In the genomic region with DNA sequence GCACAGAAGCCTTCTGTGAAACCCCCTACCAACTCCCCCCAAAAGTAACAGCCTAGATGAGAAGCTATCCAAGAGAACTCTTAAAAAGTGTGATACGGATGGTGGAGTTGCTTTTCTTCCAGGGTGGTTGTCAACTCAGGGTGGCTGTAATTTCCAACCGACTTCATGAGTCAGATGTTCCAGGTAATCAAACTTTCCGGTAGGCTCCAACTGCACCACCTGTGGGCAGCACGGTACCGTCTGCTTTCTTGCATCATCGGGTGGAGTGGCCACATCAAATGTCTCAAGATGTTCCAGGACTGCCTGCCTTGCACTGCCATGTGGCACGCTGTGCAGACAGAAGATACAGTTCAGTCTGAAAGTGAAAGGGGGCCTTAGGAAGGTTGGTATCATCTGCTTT, we compare ENCODE assay signal across 30 mouse cellular contexts.
"Had no signal": no experiment of that assay in that cellular context is flagged by ENCODE, and none has a peak within 500 bp of the region (broad histone marks: within the 10 kb centered on the region; RNA-seq: fewer than 3 reads in every experiment).

No protein-coding gene starts in this region.

- H3K9ac ChIP-seq: limb, embryonic 12.5 days; limb, embryonic 13.5 days; limb, embryonic 15.5 days; liver, embryonic 12.5 days; liver, embryonic 13.5 days; liver, embryonic 14.5 days; liver, embryonic 15.5 days; liver, postnatal 0 days; lung, embryonic 14.5 days; lung, embryonic 15.5 days; midbrain, embryonic 12.5 days; midbrain, embryonic 13.5 days; midbrain, embryonic 15.5 days; neural tube, embryonic 12.5 days had no signal

- DNase-seq: left cerebral cortex, postnatal 4 days; liver; liver, embryonic 13.5 days; liver, postnatal 0 days; lung, adult 18-20 months; lung, adult 2 months; lung, embryonic 14.5 days; lung, postnatal 10 days; lung, postnatal 14 days; lung, postnatal 36 days; lung, postnatal 4 days; midbrain, embryonic 14.5 days had no signal

- H3K4me1 ChIP-seq: limb, embryonic 12.5 days; limb, embryonic 13.5 days; limb, embryonic 15.5 days; liver, embryonic 12.5 days; liver, embryonic 13.5 days; liver, embryonic 15.5 days; lung, embryonic 15.5 days; megakaryocyte, embryonic 14.5 days; midbrain, embryonic 15.5 days; neural tube, embryonic 12.5 days had no signal

- H3K27me3 ChIP-seq: limb, embryonic 12.5 days; limb, embryonic 13.5 days; limb, embryonic 15.5 days; liver, embryonic 12.5 days; liver, embryonic 13.5 days; liver, embryonic 15.5 days; lung, embryonic 15.5 days; megakaryocyte, embryonic 14.5 days; neural tube, embryonic 12.5 days had no signal

- H3K9me3 ChIP-seq: limb, embryonic 10.5 days; limb, embryonic 12.5 days; limb, embryonic 13.5 days; limb, embryonic 15.5 days; liver, embryonic 12.5 days; liver, embryonic 15.5 days; lung, embryonic 15.5 days; midbrain, embryonic 12.5 days; midbrain, embryonic 13.5 days; midbrain, embryonic 15.5 days had no signal

- H3K4me2 ChIP-seq: limb, embryonic 12.5 days; limb, embryonic 13.5 days; limb, embryonic 15.5 days; liver, embryonic 11.5 days; liver, embryonic 12.5 days; liver, embryonic 13.5 days; liver, embryonic 15.5 days; lung, embryonic 14.5 days; lung, embryonic 15.5 days; midbrain, embryonic 11.5 days; midbrain, embryonic 12.5 days; midbrain, embryonic 13.5 days; midbrain, embryonic 15.5 days; neural tube, embryonic 12.5 days had no signal

- H3K36me3 ChIP-seq: limb, embryonic 10.5 days; limb, embryonic 12.5 days; limb, embryonic 13.5 days; limb, embryonic 15.5 days; liver, embryonic 12.5 days; liver, embryonic 13.5 days; liver, embryonic 15.5 days; lung, embryonic 15.5 days; midbrain, embryonic 10.5 days; midbrain, embryonic 12.5 days; midbrain, embryonic 13.5 days; midbrain, embryonic 15.5 days; neural tube, embryonic 12.5 days had no signal

- H3K4me3 ChIP-seq: limb, embryonic 10.5 days; limb, embryonic 12.5 days; limb, embryonic 13.5 days; limb, embryonic 15.5 days; liver, embryonic 12.5 days; liver, embryonic 13.5 days; liver, embryonic 15.5 days; lung, embryonic 15.5 days; midbrain, embryonic 10.5 days; midbrain, embryonic 12.5 days; midbrain, embryonic 13.5 days; midbrain, embryonic 15.5 days; myocyte; neural tube, embryonic 12.5 days had no signal

- H3K27ac ChIP-seq: limb, embryonic 10.5 days; limb, embryonic 12.5 days; limb, embryonic 13.5 days; limb, embryonic 15.5 days; liver, embryonic 12.5 days; liver, embryonic 13.5 days; liver, embryonic 14.5 days; liver, embryonic 15.5 days; lung, embryonic 15.5 days; macrophage; midbrain, embryonic 10.5 days; midbrain, embryonic 12.5 days; midbrain, embryonic 13.5 days; midbrain, embryonic 15.5 days; neural tube, embryonic 12.5 days had no signal
